Mouse (Mus musculus): ENCODE measurements at regions not wholly inside any gene's neighbourhood (a gene's known extent, or its start where the extent isn't known, plus 50 kb on each side); places are given as distances from the start of the nearest gene placed in this dataset.

GRCm38 (mm10) chr1:77748483-77749465 lies 233.9 kb upstream of the Epha4 start:
- no peak for DNase-seq

- DNase-seq: no peak
Observed at GRCm38 (mm10) chr1:77732099-77732498, 217.2 kb upstream of the Epha4 start.

GRCm38 (mm10) chr1:77727561-77727960 lies 212.7 kb upstream of the Epha4 start:
- DNase-seq: no peak

GRCm38 (mm10) chr1:77723246-77723645 lies 208.4 kb upstream of the Epha4 start:
- no peak for DNase-seq

GRCm38 (mm10) chr1:77720859-77721258 lies 206.0 kb upstream of the Epha4 start:
- DNase-seq: no peak

- DNase-seq: no peak
Observed at GRCm38 (mm10) chr1:77713001-77713400, 198.1 kb upstream of the Epha4 start.

GRCm38 (mm10) chr1:77708202-77709020 lies 193.5 kb upstream of the Epha4 start:
- DNase-seq: no peak

- no peak for DNase-seq
Observed at GRCm38 (mm10) chr1:77695228-77696018, 180.5 kb upstream of the Epha4 start.

- no peak for DNase-seq
Observed at GRCm38 (mm10) chr1:77663345-77663744, 148.5 kb upstream of the Epha4 start.

GRCm38 (mm10) chr1:77660436-77660835 lies 145.5 kb upstream of the Epha4 start:
- DNase-seq: no peak

GRCm38 (mm10) chr1:77637025-77637424 lies 122.1 kb upstream of the Epha4 start:
- DNase-seq: no peak

GRCm38 (mm10) chr1:77629496-77630281 lies 114.8 kb upstream of the Epha4 start:
- DNase-seq: no peak

GRCm38 (mm10) chr1:77628861-77629260 lies 114.0 kb upstream of the Epha4 start:
- no peak for DNase-seq

- DNase-seq: no peak
Observed at GRCm38 (mm10) chr1:77617490-77617889, 102.6 kb upstream of the Epha4 start.

GRCm38 (mm10) chr1:77600509-77600908 lies 85.6 kb upstream of the Epha4 start:
- DNase-seq: no peak

GRCm38 (mm10) chr1:77592649-77593048 lies 77.8 kb upstream of the Epha4 start:
- no peak for DNase-seq

- DNase-seq: no peak
Observed at GRCm38 (mm10) chr1:77592248-77592647, 77.4 kb upstream of the Epha4 start.

- DNase-seq: no peak
Observed at GRCm38 (mm10) chr1:77589423-77589822, 74.5 kb upstream of the Epha4 start.

GRCm38 (mm10) chr1:77585520-77585919 lies 70.6 kb upstream of the Epha4 start:
- no peak for DNase-seq

GRCm38 (mm10) chr1:77568081-77568480 lies 53.2 kb upstream of the Epha4 start:
- DNase-seq: no peak

- DNase-seq: no peak
Observed at GRCm38 (mm10) chr1:77567657-77568056, 52.8 kb upstream of the Epha4 start.
